Comparison of ENCODE assay signal across 19 mouse cellular contexts in genomic region chr14:13190801-13191200, GRCm38 (mm10).
"Had no signal": no experiment of that assay in that cellular context is flagged by ENCODE, and none has a peak within 500 bp of the region (broad histone marks: within the 10 kb centered on the region; RNA-seq: fewer than 3 reads in every experiment).

No protein-coding gene starts in this region.

- DNase-seq: liver, postnatal 0 days; lung, adult 2 months; lung, postnatal 10 days; lung, postnatal 4 days; retina, postnatal 1 day; right cerebral cortex, adult 18-20 months; right cerebral cortex, postnatal 25 days; right cerebral cortex, postnatal 4 days; spleen, adult 18-20 months; thymus, adult 18-20 months; thymus, postnatal 14 days; thymus, postnatal 36 days had no signal

- H3K9me3 ChIP-seq: lung, embryonic 15.5 days; midbrain, embryonic 13.5 days; midbrain, embryonic 15.5 days; neural tube, embryonic 13.5 days; neural tube, embryonic 15.5 days had no signal

- H3K27ac ChIP-seq: lung, embryonic 15.5 days; midbrain, embryonic 13.5 days; midbrain, embryonic 15.5 days; neural tube, embryonic 13.5 days; neural tube, embryonic 15.5 days had no signal

- H3K27me3 ChIP-seq: lung, embryonic 15.5 days; midbrain, embryonic 13.5 days; midbrain, embryonic 15.5 days; neural tube, embryonic 13.5 days; neural tube, embryonic 15.5 days had no signal

- H3K4me1 ChIP-seq: lung, embryonic 15.5 days; midbrain, embryonic 13.5 days; midbrain, embryonic 15.5 days; neural tube, embryonic 13.5 days; neural tube, embryonic 15.5 days had no signal

- H3K9ac ChIP-seq: liver, postnatal 0 days; lung, embryonic 15.5 days; midbrain, embryonic 13.5 days; midbrain, embryonic 15.5 days; neural tube, embryonic 13.5 days; neural tube, embryonic 15.5 days had no signal

- H3K4me2 ChIP-seq: lung, embryonic 15.5 days; midbrain, embryonic 11.5 days; midbrain, embryonic 13.5 days; midbrain, embryonic 15.5 days; neural tube, embryonic 13.5 days; neural tube, embryonic 15.5 days had no signal

- ATAC-seq: liver, postnatal 0 days; midbrain, embryonic 13.5 days; midbrain, embryonic 15.5 days had no signal

- H3K4me3 ChIP-seq: lung, embryonic 15.5 days; midbrain, embryonic 13.5 days; midbrain, embryonic 15.5 days; myocyte; neural tube, embryonic 13.5 days; neural tube, embryonic 15.5 days had no signal

- H3K36me3 ChIP-seq: lung, embryonic 15.5 days; midbrain, embryonic 13.5 days; midbrain, embryonic 15.5 days; neural tube, embryonic 13.5 days; neural tube, embryonic 15.5 days had no signal
